Mouse (Mus musculus): ENCODE results near the gene Vangl1.

Gene Vangl1

GRCm38 (mm10) chr3:102143536-102143935 lies 61.0 kb downstream of the Vangl1 start:
- DNase-seq (ENCODE audit: low spot score in 2 of 2) = no peak

- no peak for DNase-seq (ENCODE audit: low spot score in 2 of 2)
These were observed 61.5 kb downstream of the Vangl1 start for GRCm38 (mm10) chr3:102142947-102143346.

- no peak for DNase-seq (ENCODE audit: low spot score in 2 of 2)
These were observed 62.6 kb downstream of the Vangl1 start for GRCm38 (mm10) chr3:102141893-102142292.

- DNase-seq (ENCODE audit: low spot score in 2 of 2) = no peak
These were observed 63.0 kb downstream of the Vangl1 start for GRCm38 (mm10) chr3:102141451-102141850.

- DNase-seq (ENCODE audit: low spot score in 2 of 2) = no peak
These were observed 63.9 kb downstream of the Vangl1 start for GRCm38 (mm10) chr3:102140606-102141005.

GRCm38 (mm10) chr3:102138899-102139298 lies 65.6 kb downstream of the Vangl1 start:
- DNase-seq (ENCODE audit: low spot score in 2 of 2) = no peak

GRCm38 (mm10) chr3:102137158-102137557 lies 67.3 kb downstream of the Vangl1 start:
- no peak for DNase-seq (ENCODE audit: low spot score in 2 of 2)

- no peak for DNase-seq (ENCODE audit: low spot score in 2 of 2)
These were observed 68.9 kb downstream of the Vangl1 start for GRCm38 (mm10) chr3:102135389-102136113.

- no peak for DNase-seq (ENCODE audit: low spot score in 2 of 2)
These were observed 72.7 kb downstream of the Vangl1 start for GRCm38 (mm10) chr3:102131627-102132324.

GRCm38 (mm10) chr3:102130478-102130877 lies 74.0 kb downstream of the Vangl1 start:
- DNase-seq (ENCODE audit: low spot score in 2 of 2) = no peak

- no peak for DNase-seq (ENCODE audit: low spot score in 2 of 2)
These were observed 76.3 kb downstream of the Vangl1 start for GRCm38 (mm10) chr3:102128242-102128641.

GRCm38 (mm10) chr3:102127114-102127513 lies 77.4 kb downstream of the Vangl1 start:
- DNase-seq (ENCODE audit: low spot score in 2 of 2) = no peak

GRCm38 (mm10) chr3:102125546-102125945 lies 78.9 kb downstream of the Vangl1 start:
- DNase-seq (ENCODE audit: low spot score in 2 of 2) = no peak

GRCm38 (mm10) chr3:102123654-102124053 lies 80.8 kb downstream of the Vangl1 start:
- no peak for DNase-seq (ENCODE audit: low spot score in 2 of 2)

GRCm38 (mm10) chr3:102122046-102122445 lies 82.4 kb downstream of the Vangl1 start:
- no peak for DNase-seq (ENCODE audit: low spot score in 2 of 2)

- DNase-seq (ENCODE audit: low spot score in 2 of 2) = no peak
These were observed 83.5 kb downstream of the Vangl1 start for GRCm38 (mm10) chr3:102120947-102121346.

GRCm38 (mm10) chr3:102111979-102112599 lies 92.4 kb downstream of the Vangl1 start:
- no peak for DNase-seq (ENCODE audit: low spot score in 2 of 2)

GRCm38 (mm10) chr3:102108201-102108600 lies 96.3 kb downstream of the Vangl1 start:
- DNase-seq (ENCODE audit: low spot score in 2 of 2) = no peak

- no peak for DNase-seq (ENCODE audit: low spot score in 2 of 2)
These were observed 100.5 kb downstream of the Vangl1 start for GRCm38 (mm10) chr3:102103811-102104565.
